Mouse (Mus musculus): ENCODE measurements around the gene Prx. TPM values are rescaled to one million over a fixed set of nuclear protein-coding genes. Genes with fewer than 3 reads are reported as not detected.

The Prx gene
- polyA plus RNA-seq, 1 experiment from 2014 or later: 5.2 TPM

- H3K27me3 ChIP-seq: no peaks in the 10 kb centered on the region
- no peaks in the 10 kb centered on the region for H3K9me3 ChIP-seq
- H3K36me3 ChIP-seq: peaks cover 36% of the 10 kb centered on the region
- H3K9ac ChIP-seq: no peak overlapping the region
- H3K4me2 ChIP-seq: peak overlapping the region; percentile 81
- H3K4me3 ChIP-seq: peak overlapping the region; percentile 51
- ATAC-seq (ENCODE audit: insufficient number of reproducible peaks, low FRiP score, low TSS enrichment, low read depth): no peak
- WGBS: 46% methylated on average over 5 of the region's 5 CpGs
- H3K27ac ChIP-seq: no peak overlapping the region
- H3K4me1 ChIP-seq: peaks cover 19% of the 10 kb centered on the region
These were observed 42.8 kb downstream of the Prx start for GRCm38 (mm10) chr7:27541922-27542321.

DNA sequence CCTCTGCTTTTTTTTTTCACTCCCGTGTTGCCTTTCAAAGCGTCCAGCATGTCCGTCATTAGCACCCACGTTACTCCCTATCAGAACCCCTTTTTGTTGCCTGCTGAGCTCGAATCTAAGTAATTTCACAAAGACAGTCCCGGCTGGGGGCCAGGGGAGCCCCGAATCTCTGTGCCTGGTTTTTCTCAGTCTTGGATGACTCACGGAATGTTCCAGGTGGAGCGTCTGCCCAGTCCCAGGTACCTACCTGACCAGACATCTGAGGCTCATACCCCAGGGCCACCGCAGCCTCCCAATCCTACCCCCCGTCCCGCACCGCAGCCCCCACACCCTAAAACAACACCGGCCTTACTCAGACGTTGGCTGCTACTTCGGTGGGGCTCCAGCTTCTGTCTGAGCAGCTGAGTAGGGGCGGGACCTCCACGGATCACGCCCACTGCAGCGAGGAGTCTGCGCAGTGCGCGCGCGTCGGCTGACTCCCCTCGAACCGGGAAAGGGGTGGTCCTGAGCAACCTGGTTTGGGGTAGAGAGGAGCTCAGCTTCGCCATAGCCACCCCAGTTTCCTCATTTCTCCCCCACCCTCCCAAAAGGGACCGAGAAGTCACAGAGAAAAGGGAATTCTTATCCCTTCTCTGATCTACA lies 43.4 kb downstream of the Prx start:
- 1% methylated on average over 30 of the region's 30 CpGs for WGBS
- Histone ChIP-seq H3K27me3 (no peaks in the 10 kb centered on the region), H3K4me2 (peak overlapping the region; percentile 81), H3K36me3 (peaks cover 31% of the 10 kb centered on the region), H3K4me3 (peak overlapping the region; percentile 51), H3K9ac (peak overlapping the region; percentile 35), H3K9me3 (no peaks in the 10 kb centered on the region), H3K27ac (peak overlapping the region; percentile 43; the same call in 1 of the 2 replicates), H3K4me1 (peaks cover 19% of the 10 kb centered on the region)
- peak; percentile 85; the same call in 1 of the 2 replicates for ATAC-seq (ENCODE audit: insufficient number of reproducible peaks, low FRiP score, low TSS enrichment, low read depth)

- ATAC-seq (ENCODE audit: insufficient number of reproducible peaks, low FRiP score, low TSS enrichment, low read depth): no peak
- Histone ChIP-seq H3K9me3 (no peaks in the 10 kb centered on the region), H3K4me1 (peaks cover 19% of the 10 kb centered on the region), H3K4me3 (peak overlapping the region; percentile 51), H3K27ac (peak overlapping the region; percentile 43; the same call in 1 of the 2 replicates), H3K4me2 (peak overlapping the region; percentile 81), H3K9ac (peak overlapping the region; percentile 35), H3K36me3 (peaks cover 25% of the 10 kb centered on the region), H3K27me3 (no peaks in the 10 kb centered on the region)
- WGBS: 50% methylated on average over 6 of the region's 6 CpGs
These were observed 43.9 kb downstream of the Prx start for GRCm38 (mm10) chr7:27543065-27543464.

GRCm38 (mm10) chr7:27543851-27544250 lies 44.7 kb downstream of the Prx start:
- Histone ChIP-seq H3K4me1 (peaks cover 19% of the 10 kb centered on the region), H3K9ac (no peak overlapping the region), H3K4me2 (no peak overlapping the region), H3K9me3 (no peaks in the 10 kb centered on the region), H3K27ac (peak overlapping the region; percentile 27; the same call in 1 of the 2 replicates), H3K36me3 (peaks cover 21% of the 10 kb centered on the region), H3K27me3 (no peaks in the 10 kb centered on the region), H3K4me3 (no peak overlapping the region)
- ATAC-seq (ENCODE audit: insufficient number of reproducible peaks, low FRiP score, low TSS enrichment, low read depth): no peak
- WGBS: 78% methylated on average over 4 of the region's 4 CpGs

GRCm38 (mm10) chr7:27544675-27545370 lies 45.7 kb downstream of the Prx start:
- no peak overlapping the region for H3K27ac ChIP-seq
- 86% methylated on average over 12 of the region's 12 CpGs for WGBS
- H3K9me3 ChIP-seq: no peaks in the 10 kb centered on the region
- H3K9ac ChIP-seq: no peak overlapping the region
- H3K4me2 ChIP-seq: no peak overlapping the region
- peaks cover 19% of the 10 kb centered on the region for H3K4me1 ChIP-seq
- no peaks in the 10 kb centered on the region for H3K27me3 ChIP-seq
- H3K4me3 ChIP-seq: no peak overlapping the region
- no peak for ATAC-seq (ENCODE audit: insufficient number of reproducible peaks, low FRiP score, low TSS enrichment, low read depth)
- peaks cover 12% of the 10 kb centered on the region for H3K36me3 ChIP-seq

DNA sequence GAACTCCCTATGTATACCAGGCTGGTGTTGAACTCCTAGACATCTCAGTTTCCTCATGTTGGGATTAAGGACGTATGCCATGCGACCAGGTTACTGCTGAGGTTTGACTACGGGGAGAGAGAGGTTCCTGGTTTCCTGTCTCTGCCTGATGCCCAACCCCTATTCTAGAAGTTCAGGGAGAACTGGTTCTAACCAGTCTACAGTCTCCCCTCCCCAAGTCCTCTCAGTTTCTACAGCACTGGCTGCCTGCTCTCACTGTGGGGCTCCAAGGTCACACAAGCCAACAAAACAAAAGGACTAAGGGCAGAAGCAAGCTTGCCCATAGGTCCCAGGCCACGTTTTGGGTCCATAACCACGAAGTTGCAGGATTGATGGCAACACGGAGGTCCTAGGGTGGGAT lies 50.5 kb downstream of the Prx start:
- H3K4me1 ChIP-seq: peaks cover 13% of the 10 kb centered on the region
- no peak overlapping the region for H3K4me2 ChIP-seq
- no peak overlapping the region for H3K4me3 ChIP-seq
- no peak overlapping the region for H3K9ac ChIP-seq
- 0 out of 2 replicates have a peak, but pooled peaks cover 3% of the 10 kb centered on the region for H3K36me3 ChIP-seq
- H3K27me3 ChIP-seq: no peaks in the 10 kb centered on the region
- no peaks in the 10 kb centered on the region for H3K9me3 ChIP-seq
- no peak for ATAC-seq (ENCODE audit: insufficient number of reproducible peaks, low FRiP score, low TSS enrichment, low read depth)
- H3K27ac ChIP-seq: no peak overlapping the region
- 76% methylated on average over 6 of the region's 6 CpGs for WGBS

DNA sequence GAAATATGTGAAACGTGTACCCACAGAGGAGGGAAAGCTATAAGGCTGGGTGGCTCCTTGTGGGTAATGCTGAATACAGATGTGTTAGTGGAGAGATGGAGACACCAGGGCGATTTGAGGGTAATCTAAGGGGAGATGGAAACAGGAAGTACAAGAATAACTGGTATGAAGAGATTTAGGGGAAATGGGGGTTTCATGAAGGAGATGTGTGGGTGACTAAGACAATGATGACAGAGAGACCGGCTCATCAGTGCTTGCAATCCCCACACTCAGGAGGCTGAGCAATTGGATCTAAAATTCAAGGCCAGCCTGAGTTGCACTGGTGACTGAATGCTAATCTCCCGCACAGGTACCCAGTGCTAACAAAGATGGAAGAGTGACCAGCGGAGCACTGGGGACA lies 52.9 kb downstream of the Prx start:
- Histone ChIP-seq H3K4me1 (peaks cover 17% of the 10 kb centered on the region), H3K9ac (no peak overlapping the region), H3K36me3 (peaks cover 10% of the 10 kb centered on the region), H3K27ac (no peak overlapping the region; the same call in 1 of the 2 replicates), H3K9me3 (no peaks in the 10 kb centered on the region), H3K4me2 (peak overlapping the region; percentile 72), H3K4me3 (peak overlapping the region; percentile 82), H3K27me3 (no peaks in the 10 kb centered on the region)
- ATAC-seq (ENCODE audit: insufficient number of reproducible peaks, low FRiP score, low TSS enrichment, low read depth): no peak
- 45% methylated on average over 5 of the region's 5 CpGs for WGBS

GRCm38 (mm10) chr7:27552931-27553513 lies 53.9 kb downstream of the Prx start, which contains the start of the genes Pld3 and 2310022A10Rik:
Gene Pld3 (minus strand): TSS chr7:27553218.
Gene 2310022A10Rik (plus strand): TSS chr7:27553233.
- Histone ChIP-seq H3K4me1 (peaks cover 17% of the 10 kb centered on the region), H3K27me3 (no peaks in the 10 kb centered on the region), H3K9ac (peak within 1 kb of the TSS; percentile 68), H3K4me3 (peak within 1 kb of the TSS; percentile 82), H3K9me3 (no peaks in the 10 kb centered on the region), H3K4me2 (peak within 1 kb of the TSS; percentile 72), H3K27ac (no peak within 1 kb of the TSS; the same call in 1 of the 2 replicates), H3K36me3 (peaks cover 10% of the 10 kb centered on the region)
- ATAC-seq (ENCODE audit: insufficient number of reproducible peaks, low FRiP score, low TSS enrichment, low read depth): peak; percentile 99
- under 1% methylated on average over 41 of the region's 41 CpGs for WGBS

DNA sequence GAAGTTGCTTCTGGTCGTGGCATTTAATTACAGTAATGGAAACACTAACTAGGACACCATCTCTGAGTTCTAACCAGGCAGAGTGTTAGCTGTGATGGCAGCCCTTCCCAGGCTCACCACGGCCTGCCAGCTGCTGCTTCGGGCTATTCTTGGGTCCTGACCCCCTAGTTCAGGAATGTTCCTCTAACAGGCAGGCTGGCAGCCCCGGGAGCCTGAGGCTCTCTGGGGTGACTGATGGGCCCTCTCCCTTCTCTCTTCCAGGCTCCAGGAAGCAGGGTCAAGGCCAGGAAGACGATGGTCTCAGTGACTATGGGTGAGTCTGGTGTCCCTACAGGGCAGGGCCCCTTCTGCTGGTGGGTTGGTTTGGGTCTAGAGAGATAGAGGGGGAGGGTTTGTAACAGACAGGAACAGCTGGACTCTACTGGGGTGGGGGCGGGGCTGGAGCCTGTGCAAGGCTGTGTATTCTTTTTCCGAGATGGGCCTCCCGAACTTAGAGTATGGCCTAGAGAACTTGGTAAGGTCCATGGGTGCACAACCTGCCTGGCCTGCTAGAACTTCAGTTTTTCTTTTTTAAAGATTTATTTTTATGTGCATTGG lies 61.3 kb downstream of the Prx start:
- H3K36me3 ChIP-seq: peaks cover 78% of the 10 kb centered on the region
- ATAC-seq (ENCODE audit: insufficient number of reproducible peaks, low FRiP score, low TSS enrichment, low read depth): 0 out of 2 replicates have a peak, but pooled peaks have one; percentile 44
- H3K27me3 ChIP-seq: no peaks in the 10 kb centered on the region
- WGBS: 66% methylated on average over 8 of the region's 8 CpGs
- no peaks in the 10 kb centered on the region for H3K9me3 ChIP-seq
- no peak overlapping the region for H3K4me3 ChIP-seq
- H3K27ac ChIP-seq: peak overlapping the region; percentile 65
- H3K4me2 ChIP-seq: no peak overlapping the region
- no peaks in the 10 kb centered on the region for H3K4me1 ChIP-seq
- no peak overlapping the region for H3K9ac ChIP-seq

- H3K27me3 ChIP-seq: no peaks in the 10 kb centered on the region
- no peak overlapping the region for H3K9ac ChIP-seq
- WGBS: 81% methylated on average over 1 of the region's 1 CpGs
- no peak overlapping the region for H3K4me3 ChIP-seq
- peaks cover 78% of the 10 kb centered on the region for H3K36me3 ChIP-seq
- no peaks in the 10 kb centered on the region for H3K4me1 ChIP-seq
- no peaks in the 10 kb centered on the region for H3K9me3 ChIP-seq
- peak overlapping the region; percentile 65 for H3K27ac ChIP-seq
- H3K4me2 ChIP-seq: no peak overlapping the region
- ATAC-seq (ENCODE audit: insufficient number of reproducible peaks, low FRiP score, low TSS enrichment, low read depth): no peak
These were observed 61.9 kb downstream of the Prx start for GRCm38 (mm10) chr7:27560978-27561377.

Data from limb, embryonic 15.5 days (tissue).